Mouse (Mus musculus) bone marrow, adult 2 months (tissue): Measurements from ENCODE around the gene Ap1m1. TPM values are rescaled to one million over a fixed set of nuclear protein-coding genes. Genes with fewer than 3 reads are reported as not detected.

Source experiments
- H3K27ac ChIP-seq: fragments of 200-500 bp; 2 replicates; pipeline ENCODE4 v1.5.1; 2012; ENCODE audit warnings: low read depth, mild to moderate bottlenecking, control low read depth, inconsistent platforms, low read length; ENCODE audit not compliant: control insufficient read depth, poor library complexity, insufficient read depth
- H3K4me1 ChIP-seq: fragments of 200-500 bp; 2 replicates; pipeline ENCODE4 v1.6.1; 2011; ENCODE audit warnings: low read length; ENCODE audit not compliant: control insufficient read depth, insufficient read depth
- H3K4me3 ChIP-seq: fragments of 200-500 bp; replicated peaks from 2 replicates; pipeline ENCODE3; 2011; ENCODE audit warnings: mild to moderate bottlenecking, low read depth, low read length, control low read depth; ENCODE audit not compliant: control insufficient read depth
- CTCF ChIP-seq: fragments of 200-500 bp; IDR thresholded peaks from 2 replicates; pipeline ENCODE4 v1.5.1; 2011; ENCODE audit warnings: low read length, control low read depth; ENCODE audit not compliant: control insufficient read depth, insufficient read depth
- POLR2A ChIP-seq: fragments of 200-500 bp; IDR thresholded peaks from 2 replicates; pipeline ENCODE4 v1.6.1; 2011; ENCODE audit warnings: low read depth, mild to moderate bottlenecking, control low read depth, low read length, borderline replicate concordance; ENCODE audit not compliant: control insufficient read depth
- WGBS: fragments of 180-500 bp; shearing (Covaris S2); methylation state at CpG from one replicate; pipeline ENCODE4 v1.1.7; 2018; 5-methylcytosine and 5-hydroxymethylcytosine counted together
- polyA plus RNA-seq: library from polyadenylated mRNA; stranded (reverse); fragments of >200 nt; gene quantifications from 2 replicates; pipeline ENCODE4 v1.2.4, GENCODE M21; 2011; ENCODE audit warnings: low replicate concordance; ENCODE audit not compliant: missing spikeins, insufficient read depth, insufficient read length

Gene Ap1m1
- polyA plus RNA-seq, 1 experiment = 51.8 TPM

DNA sequence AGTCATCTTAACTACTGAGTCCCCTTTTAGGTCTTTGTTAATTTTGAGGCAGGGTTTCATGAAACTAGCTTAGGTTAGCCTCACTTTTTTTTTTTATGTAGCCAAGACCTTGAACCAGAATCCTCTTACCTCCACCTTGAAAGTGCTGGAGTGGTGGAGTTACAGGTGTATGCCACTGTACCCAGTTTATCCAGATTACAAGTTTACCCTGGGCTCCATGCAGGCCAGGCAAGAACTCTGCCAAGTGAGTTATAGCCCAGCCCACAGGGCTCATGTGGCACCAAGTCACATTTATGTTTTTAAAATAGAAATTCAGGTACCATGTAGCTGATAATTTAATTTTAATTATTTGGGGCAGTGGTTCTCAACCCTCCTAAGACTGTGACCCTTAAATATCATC, 21.6 kb downstream of the Ap1m1 start:
- TF ChIP-seq POLR2A (no peak), CTCF (no peak)
- Histone ChIP-seq H3K27ac (no peak overlapping the region), H3K4me1 (peaks cover 2% of the 10 kb centered on the region; the same call in 1 of the 2 replicates), H3K4me3 (no peak overlapping the region)

DNA sequence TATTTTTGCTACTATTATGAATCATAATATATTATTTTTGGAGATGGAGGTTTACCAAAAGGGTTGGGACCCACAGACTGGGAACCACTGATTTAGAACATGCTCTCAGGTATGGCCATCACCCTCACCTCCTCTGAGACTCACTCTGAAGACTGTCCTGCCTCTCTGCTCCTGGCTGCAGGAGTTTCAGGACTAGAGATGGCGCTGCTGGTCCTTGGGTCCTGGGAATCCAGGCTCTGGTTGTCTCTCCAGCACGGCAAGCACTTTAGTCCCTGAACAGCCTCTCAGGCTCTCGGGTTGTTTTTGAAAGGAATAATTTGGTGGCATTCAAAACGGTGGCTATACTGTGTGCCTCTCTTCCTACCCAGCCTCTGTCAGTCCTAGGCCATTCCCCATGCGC, 22.1 kb downstream of the Ap1m1 start:
- WGBS = 73% methylated on average over 5 of the region's 5 CpGs
- H3K27ac ChIP-seq = no peak overlapping the region
- H3K4me3 ChIP-seq = no peak overlapping the region
- no peak for TF ChIP-seq POLR2A
- TF ChIP-seq CTCF = no peak
- H3K4me1 ChIP-seq = peaks cover 2% of the 10 kb centered on the region; the same call in 1 of the 2 replicates

DNA sequence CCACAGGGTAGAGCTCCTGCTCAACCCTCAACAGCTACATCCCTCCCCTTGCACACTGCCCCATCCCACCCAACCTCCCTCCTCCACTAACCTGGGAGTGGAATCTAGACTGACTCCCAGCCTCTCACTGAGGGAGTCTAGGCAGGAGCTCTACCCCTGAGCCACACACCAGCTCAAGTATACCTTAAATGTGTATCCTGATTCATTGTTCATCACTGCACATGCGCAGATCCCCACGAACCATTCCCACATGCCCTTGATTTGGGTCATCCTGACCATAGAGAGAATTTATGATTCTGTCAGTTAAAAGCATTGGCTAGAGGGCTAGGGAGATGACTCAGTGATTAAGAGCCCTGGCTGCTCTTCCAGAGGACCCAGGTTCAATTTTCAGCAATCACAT, 22.9 kb downstream of the Ap1m1 start:
- H3K4me1 ChIP-seq = peaks cover 4% of the 10 kb centered on the region; the same call in 1 of the 2 replicates
- WGBS = 88% methylated on average over 2 of the region's 2 CpGs
- TF ChIP-seq CTCF (no peak), POLR2A (no peak)
- H3K27ac ChIP-seq = no peak overlapping the region
- H3K4me3 ChIP-seq = no peak overlapping the region

DNA sequence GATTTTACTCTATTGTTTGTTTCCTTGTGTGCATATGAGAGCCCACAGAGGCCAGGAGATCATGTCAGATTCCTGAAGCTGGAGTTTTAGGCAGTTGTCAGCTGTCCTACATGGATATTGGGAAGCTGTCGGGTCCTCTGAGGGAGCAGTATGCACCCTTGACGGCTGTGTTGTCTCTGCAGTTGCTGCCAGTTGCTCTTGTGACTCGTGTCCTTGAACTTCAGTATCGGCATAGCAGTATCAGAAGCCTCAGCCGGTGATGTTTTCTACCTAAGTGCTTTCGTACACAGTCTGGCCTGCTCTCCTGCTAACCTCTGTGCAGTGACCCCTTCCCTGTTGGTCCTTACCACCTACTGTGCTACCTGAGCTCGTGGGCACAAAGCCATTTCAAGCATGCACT, 23.6 kb downstream of the Ap1m1 start:
- Histone ChIP-seq H3K4me3 (no peak overlapping the region), H3K4me1 (peaks cover 4% of the 10 kb centered on the region; the same call in 1 of the 2 replicates), H3K27ac (no peak overlapping the region)
- TF ChIP-seq CTCF = no peak
- no peak for TF ChIP-seq POLR2A
- WGBS = 77% methylated on average over 7 of the region's 7 CpGs

DNA sequence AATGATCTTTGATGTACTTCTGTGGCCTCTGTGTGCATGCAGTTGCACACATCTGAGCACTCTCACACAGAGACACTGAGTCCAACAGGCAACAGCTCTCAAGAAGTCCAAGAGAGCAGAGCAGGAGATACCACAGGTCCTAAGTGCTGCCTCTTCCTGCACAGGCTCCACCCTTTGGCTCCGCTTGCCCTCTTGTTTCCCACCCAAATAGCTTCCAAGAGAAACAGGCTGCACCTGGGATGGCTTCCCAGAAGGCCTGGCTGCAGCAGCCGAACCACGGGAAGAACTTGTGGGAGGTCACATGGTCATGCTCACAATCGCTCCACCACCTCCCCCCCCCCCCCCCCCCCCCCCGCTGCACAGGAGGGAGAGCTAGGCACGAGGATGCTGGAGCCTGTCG, 25.5 kb downstream of the Ap1m1 start:
- 19% methylated on average over 6 of the region's 7 CpGs for WGBS

GRCm38 (mm10) chr8:72266671-72267070, 26.9 kb downstream of the Ap1m1 start:
- peak overlapping the region; percentile 50; the same call in 1 of the 2 replicates for H3K27ac ChIP-seq
- TF ChIP-seq POLR2A (no peak), CTCF (no peak)
- H3K4me1 ChIP-seq = peaks cover 8% of the 10 kb centered on the region
- H3K4me3 ChIP-seq = no peak overlapping the region

More for the DNA sequence above, 25.5 kb downstream of the Ap1m1 start:
- peaks cover 8% of the 10 kb centered on the region for H3K4me1 ChIP-seq
- no peak overlapping the region for H3K4me3 ChIP-seq
- no peak for TF ChIP-seq POLR2A
- no peak for TF ChIP-seq CTCF
- no peak overlapping the region for H3K27ac ChIP-seq

DNA sequence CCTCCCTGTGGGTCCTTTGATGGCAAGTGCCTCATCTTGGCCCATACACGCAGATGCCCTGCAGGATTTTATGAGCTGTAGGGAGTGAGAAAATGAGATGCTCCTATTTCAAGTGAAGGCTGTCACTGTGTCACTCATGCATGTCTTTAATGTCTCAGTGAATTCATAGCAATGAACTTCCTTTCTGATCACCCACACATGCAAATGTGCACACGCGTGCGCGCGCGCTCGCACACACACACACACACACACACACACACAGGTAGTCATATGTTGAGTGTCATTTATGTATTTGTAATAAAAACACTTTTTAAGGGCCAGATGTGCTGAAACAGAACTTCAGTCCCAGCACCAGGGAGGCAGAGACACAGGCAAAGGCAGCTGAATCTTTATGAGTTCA, 27.3 kb downstream of the Ap1m1 start:
- Histone ChIP-seq H3K27ac (peak overlapping the region; percentile 50; the same call in 1 of the 2 replicates), H3K4me1 (peaks cover 8% of the 10 kb centered on the region), H3K4me3 (no peak overlapping the region)
- no peak for TF ChIP-seq CTCF
- TF ChIP-seq POLR2A = no peak
- WGBS = 88% methylated on average over 8 of the region's 8 CpGs

DNA sequence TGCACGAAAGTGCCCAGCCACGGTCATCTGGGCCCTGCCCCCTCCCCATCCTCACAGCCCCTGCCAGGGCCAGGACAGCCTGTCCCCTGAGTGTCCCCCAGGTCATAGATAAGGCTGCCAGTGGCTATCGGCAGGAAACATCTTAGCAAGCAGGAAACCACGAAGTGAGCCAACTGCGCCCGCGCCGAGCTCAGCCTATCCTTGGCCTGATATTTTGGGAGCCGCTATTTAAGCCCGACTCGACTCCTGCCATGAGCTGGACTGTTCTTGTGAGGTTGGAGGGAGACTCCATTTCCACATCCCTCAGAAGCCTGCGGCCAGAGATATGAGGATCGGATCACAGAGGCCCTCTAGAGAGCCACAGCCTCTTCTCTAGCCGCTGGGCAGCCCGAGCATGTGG, 28.5 kb downstream of the Ap1m1 start:
- 1% methylated on average over 15 of the region's 15 CpGs for WGBS
- Histone ChIP-seq H3K4me3 (no peak overlapping the region), H3K27ac (peak overlapping the region; percentile 76), H3K4me1 (peaks cover 9% of the 10 kb centered on the region)
- TF ChIP-seq POLR2A (peak; percentile 27; the same call in 1 of the 2 replicates), CTCF (no peak)

DNA sequence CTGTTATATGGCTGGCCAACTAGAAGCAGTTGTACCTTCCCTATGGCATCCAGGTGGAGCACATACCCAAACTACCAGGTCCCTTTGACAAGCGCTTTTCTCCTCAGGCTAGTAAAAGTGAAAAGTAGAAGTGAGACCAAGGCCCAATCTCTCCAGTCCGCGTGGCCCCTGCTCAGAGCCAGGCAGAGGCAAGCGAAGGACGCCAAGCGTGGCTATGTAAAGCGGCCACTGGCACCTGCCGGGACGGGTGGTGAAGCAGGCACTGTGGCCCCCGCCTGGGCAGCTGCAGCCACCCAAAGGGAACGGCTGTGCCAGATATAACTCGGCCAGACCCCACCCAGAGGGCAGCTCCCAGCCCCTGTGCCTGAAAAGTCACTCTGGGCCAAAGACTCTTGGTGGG, 30.8 kb downstream of the Ap1m1 start:
- TF ChIP-seq POLR2A = no peak
- no peak for TF ChIP-seq CTCF
- H3K4me3 ChIP-seq = no peak overlapping the region
- H3K27ac ChIP-seq = peak overlapping the region; percentile 78
- 63% methylated on average over 12 of the region's 12 CpGs for WGBS
- H3K4me1 ChIP-seq = peaks cover 11% of the 10 kb centered on the region
